Mouse (Mus musculus) lung, postnatal 14 days (tissue): ENCODE results near the gene Spats2l.

ENCODE experiments used
- DNase-seq: peaks from one replicate; pipeline ENCODE4 v3.0.0; 2021

The Spats2l gene

GRCm38 (mm10) chr1:57826245-57826644, 52.3 kb downstream of the Spats2l start:
- DNase-seq: no peak

DNA sequence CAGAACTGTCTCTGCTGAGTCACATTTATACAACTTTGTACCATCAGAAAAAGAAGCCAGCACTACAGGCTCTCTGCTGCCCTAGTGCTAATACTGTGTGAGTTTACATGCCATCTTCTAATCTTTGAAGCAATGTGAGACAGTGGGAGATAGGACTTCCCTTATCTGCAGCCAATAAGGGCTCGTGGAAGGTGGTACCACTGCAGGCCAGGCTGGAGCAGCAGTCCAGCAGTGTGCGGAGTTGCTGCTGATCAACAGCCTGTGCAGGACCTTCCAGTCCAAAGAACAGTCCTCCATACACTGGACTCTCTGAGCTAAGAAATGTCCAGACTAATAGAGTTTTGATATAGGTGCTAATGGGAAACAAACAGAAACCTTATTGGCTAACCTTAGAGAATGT, 59.2 kb downstream of the Spats2l start:
- no peak for DNase-seq

DNA sequence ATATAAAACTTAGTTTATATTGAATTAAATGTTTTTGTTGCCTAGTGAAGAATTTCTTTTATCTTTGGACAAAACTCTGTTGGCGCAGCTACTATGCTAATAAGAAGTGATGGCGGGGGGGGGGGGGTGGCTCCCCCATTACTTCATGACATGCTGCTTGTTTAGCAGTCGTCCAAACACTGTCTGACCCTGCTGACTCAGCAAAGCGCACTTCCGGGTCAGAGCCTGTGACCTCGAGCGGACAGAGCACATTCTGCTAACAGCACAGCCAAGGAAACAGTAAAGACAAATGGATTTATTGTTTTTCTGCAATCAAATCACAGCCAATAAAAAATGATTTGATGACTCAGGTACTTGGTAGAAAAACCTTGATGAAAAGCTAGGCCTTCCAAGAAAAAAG, 61.2 kb downstream of the Spats2l start:
- DNase-seq: no peak

DNA sequence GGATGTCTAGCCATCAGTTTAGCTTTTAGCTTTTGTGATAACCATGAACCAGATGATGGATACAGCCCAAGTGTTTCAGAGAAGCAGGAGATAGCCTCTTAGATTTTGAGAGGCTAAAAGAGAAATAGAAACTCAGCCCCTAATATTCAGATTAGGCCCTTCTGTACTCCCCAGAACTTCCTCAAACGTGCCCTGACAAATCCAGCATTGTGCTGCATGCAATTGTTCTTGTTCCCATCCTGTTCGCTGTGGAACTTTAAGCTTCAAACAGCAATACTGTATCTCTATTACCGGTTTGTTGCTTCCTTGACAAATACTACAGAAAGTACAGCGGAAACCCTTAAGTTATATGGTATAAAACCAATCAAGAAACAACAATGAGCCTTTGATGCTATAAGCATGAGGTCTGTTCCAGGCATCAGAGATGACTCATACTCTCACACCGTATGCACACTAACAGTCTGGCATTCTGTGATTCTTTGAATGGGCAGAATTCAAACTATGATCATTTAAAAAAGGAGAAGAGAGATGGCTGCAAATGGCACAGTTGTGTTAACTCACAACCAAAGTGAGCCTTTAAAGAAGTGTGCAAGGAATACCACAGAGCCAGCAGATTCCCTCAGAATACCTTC, 62.8 kb downstream of the Spats2l start:
- DNase-seq: no peak

DNA sequence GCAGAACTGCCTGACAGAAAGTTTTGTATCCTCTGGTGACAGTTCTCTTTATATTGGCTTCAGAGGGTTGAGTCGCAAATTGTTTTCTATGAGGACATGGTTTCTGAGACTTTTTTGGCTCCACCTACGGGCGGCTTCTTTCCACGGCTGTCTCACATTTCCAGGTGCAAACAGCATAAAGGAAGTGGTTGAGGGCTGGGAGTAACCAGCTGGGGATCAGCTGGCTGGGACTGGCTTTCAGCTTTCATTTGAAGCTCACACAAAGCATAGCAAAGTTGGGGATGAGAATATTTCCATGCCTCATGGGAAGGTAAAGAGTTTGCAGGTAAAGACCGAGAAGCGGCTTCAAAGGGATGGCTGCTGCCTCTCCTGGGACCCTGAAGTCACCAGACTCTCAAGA, 65.9 kb downstream of the Spats2l start:
- DNase-seq: no peak

- no peak for DNase-seq
These were observed 71.2 kb downstream of the Spats2l start for GRCm38 (mm10) chr1:57845054-57845722.

- no peak for DNase-seq
These were observed 73.1 kb downstream of the Spats2l start for GRCm38 (mm10) chr1:57846856-57847698.

- DNase-seq: no peak
These were observed 75.1 kb downstream of the Spats2l start for GRCm38 (mm10) chr1:57849087-57849486.

DNA sequence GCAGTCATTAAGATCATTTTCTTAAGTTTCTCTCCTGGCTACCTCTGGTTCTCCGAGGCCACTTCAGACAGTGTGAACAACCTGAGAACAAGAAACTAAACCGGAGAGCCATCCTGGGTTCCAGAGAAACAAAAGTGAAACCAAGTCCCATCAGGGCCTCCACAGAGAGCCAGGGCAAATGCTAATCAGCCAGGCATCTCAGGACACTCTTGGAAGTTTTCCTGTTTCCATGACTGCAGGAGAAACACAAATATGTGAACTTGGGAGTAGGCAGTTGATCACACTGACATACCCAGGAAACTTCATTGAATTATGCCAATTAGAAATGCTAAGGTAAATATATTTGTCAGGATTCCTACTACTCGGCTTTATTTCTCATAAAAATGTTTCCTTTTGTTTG, 76.0 kb downstream of the Spats2l start:
- DNase-seq: peak; percentile 51

DNA sequence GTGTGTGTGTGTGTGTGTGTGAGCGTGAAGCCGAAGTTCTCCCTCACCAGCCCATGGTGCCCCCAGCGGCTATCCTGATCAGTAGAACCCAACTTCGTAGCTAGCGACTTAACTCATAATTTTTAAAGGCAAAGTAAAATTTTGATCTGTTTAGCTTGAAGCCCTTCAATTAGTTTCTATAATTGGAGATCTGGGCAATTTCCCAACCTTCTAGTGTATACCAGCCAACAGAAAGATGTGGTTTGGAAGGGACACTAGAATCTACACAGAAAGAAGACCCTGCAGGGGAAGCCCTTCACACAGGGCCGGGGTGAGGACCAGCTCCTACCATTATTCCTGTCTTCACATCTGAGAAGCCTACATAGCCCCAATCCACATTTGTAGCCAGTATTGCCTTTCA, 77.9 kb downstream of the Spats2l start:
- no peak for DNase-seq

DNA sequence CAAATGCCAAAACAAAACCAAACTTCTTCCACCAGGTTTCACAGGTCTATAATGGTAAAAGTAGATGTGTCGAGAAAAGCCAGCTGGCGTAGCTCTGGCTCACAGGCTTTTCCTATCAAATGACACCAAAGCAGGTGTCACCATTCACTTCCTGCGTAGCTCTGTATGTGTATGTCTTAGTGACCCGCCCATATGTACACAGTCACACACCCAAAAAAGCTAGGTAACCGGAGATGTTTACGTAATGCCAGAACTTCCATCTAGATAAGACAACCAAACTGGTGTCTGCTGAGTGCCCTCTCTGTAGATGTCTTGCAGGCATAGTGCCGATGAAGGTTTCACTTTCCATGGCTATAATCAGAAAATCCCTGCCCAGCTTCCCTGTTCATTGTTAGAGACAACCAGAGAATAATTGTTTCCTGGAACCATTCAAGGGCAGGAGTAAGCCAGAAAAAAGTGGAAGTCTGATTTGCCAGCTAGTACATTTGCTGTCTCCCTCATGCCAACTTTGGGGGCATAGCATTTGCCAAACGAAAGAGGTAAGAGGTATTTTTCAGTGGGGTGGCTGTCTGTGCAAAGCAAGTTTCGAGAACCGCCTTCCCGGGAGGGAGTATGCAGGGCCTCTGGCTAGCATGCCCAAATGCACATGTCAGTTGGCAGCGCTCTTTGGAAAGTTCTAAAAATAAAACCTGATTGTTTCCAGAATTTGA, 78.8 kb downstream of the Spats2l start:
- peak; percentile 23 for DNase-seq

- DNase-seq: no peak
These were observed 83.8 kb downstream of the Spats2l start for GRCm38 (mm10) chr1:57857799-57858198.

DNA sequence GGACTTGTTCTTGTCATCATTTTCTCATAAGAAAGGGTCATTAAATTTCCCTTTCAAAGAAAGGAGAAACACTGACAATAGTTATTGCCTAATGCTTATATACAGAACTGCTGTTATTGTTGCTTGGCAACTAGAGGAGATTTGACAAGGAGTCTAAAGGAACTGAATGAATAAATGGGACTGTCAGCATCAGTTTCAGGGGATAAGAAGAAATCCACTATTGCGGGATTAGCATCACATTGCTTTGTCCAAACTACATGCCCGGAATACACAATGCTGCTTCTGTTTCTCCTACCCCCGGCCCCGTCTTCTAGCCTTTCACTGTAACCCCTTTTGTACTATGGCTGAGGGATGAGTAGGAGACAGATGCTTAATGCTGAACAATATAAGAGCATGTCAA, 88.1 kb downstream of the Spats2l start:
- DNase-seq: no peak

GRCm38 (mm10) chr1:57868651-57869050, 94.7 kb downstream of the Spats2l start:
- DNase-seq: peak; percentile 13

- peak; percentile 31 for DNase-seq
These were observed 98.0 kb downstream of the Spats2l start for GRCm38 (mm10) chr1:57872006-57872405.

DNA sequence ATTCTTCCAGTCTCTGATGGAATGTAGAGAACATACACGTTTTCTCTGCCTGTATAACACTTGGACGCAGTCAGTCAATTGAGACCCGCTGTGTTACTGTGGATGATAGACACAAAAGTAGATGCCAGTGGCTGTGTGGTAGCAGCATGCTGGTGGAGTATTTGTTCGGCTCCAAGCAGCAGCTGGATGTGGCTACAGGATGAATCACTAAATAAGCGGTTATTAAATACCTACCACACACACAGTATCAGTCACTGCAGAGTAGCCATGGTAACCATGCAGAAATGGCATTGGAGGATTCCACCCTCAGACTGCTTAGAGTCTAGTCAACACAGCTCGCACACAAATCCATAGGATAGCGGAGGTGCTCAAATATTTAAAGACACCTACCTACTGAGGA, 100.0 kb downstream of the Spats2l start:
- no peak for DNase-seq

DNA sequence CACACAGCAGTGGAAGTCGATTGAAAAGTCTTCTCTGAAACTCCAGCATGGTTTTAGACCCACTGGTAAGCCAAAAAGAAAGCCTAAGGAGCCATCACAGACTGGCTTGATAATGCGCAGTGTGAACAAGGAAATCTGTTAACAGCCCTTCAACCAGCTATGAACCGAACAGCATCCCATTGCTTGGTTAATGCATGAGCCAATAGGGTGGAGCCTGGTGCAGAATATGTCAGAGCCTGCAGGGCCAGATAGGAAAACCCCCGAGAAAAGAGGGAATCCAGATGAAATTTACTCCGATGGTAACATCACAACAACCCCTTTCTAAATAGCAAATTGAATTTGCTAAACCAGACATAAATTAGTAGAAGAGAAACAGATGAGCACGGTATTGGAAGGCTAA, 101.1 kb downstream of the Spats2l start:
- DNase-seq: no peak

DNA sequence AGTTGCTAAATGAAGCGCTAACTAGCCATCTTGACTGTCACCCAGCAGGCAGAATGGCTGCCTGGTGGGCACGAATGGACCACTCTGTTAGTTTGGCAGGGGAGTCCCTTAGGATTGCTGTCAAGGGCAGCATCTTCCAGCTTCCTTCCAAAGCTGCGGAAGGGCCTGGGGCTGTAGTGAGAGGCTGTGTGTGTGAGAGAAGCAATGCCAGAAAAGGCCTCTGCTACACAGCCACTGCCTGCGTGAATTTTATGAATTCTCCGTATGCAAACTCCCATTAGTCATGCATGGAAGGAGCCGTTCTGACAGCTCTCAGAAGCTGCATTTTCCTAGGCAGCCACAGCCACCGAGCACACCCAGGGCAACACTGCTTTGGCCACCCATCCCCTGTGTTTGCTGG, 101.5 kb downstream of the Spats2l start:
- DNase-seq: no peak

DNA sequence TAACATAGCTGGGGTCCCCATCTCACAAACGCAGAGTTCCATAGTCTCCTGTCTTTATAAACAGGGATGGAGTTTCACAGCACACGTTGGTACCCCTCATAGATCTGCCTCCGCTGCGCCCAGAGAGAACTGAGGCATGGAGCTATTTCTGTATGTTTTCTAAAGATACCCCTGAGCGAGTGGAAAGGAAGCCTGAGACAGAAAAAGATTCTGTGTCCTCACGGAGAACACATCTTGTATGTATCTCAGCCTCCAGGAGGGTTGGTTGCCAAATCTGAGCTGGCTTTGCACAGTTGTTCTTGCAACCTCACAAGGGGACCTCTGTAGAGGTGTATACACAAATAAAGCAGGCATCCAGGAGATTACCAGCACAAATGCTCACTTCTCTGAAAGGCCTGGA, 105.0 kb downstream of the Spats2l start:
- DNase-seq: no peak

DNA sequence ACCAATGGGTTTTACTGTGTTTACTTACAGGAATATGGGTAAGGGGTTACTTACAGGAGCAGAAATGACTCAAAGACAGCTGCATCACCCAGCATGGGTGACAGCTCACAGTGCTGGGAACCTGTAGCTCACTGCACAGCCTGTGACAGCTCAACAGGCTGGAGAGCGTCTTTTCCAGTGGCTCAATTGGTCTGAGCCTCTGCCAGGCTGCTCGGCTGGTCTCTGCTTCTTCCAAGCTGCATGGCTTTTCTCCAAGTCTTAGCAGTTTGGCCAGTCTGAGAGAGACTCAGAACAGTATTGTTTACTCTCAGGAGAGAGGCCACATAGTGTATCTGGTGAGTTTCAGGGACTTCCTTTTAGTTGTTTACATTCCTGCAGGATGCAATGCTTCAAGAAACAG, 110.9 kb downstream of the Spats2l start:
- peak; percentile 24 for DNase-seq

DNA sequence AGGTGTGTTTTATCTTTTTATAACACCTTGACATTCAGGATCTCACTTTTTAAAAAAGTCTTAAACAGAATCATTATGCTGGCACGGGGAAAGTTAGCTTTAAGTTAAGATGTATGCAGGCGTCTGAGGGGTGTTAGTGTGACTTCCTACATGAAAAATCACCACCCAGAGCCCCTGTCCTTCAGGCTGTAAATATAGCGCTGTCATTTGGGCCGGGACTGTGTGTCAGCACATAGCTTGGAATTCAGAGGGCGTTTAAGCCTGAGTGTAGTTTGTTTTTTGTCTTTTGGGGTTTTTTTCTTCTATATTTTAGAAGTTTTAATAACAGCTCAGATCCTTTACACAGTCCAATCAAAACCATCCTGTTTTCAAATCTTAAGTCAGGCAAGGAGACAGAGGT, 115.8 kb downstream of the Spats2l start:
- no peak for DNase-seq

DNA sequence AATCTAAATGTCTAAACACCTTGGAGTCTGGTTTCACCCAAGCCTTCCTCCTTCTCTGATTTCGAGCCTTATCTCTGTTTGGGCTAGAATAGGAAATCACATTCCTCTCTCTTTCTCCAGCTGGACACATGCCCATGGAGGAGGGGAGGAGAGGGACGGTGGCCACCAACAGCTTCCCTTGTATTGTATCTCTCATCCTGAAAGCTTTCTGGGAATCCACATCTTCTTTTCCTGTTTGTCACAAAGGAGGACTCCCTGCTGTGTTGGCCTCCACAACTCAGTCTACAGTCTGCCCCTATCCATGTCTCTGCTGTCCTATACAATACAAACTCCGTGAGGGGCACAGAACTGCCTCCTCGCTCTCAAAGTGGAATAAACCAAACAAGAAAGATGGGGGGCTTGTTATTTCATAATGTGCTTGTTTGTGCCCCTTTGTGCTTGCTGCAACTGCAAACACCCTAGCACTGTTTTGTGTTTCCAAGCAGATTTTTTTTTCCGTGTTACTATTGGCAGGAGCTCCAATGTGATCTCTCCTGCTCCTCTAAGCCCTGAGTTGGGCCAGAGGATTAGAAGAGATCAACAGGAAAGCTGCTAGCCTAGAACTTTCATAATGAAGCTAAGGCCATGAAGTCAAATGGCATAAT, 116.4 kb downstream of the Spats2l start:
- peak; percentile 65 for DNase-seq

DNA sequence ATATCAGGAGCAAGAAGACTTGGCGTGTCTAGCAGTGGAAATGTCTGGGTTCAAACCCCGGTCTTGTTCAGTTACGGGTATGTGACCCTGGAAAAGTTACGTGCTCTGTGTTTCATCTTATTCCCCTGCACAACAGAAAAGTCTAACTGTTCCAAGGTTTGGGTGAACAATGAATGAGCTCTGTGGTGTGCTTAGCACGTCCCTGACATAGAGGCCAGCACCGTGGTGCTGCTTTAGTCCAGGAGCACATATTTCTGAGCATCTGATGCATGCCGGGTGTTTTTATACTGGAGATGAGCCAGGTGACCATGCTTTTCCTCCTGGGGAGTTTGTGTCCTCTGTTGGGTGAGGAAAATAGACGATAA, 116.9 kb downstream of the Spats2l start:
- no peak for DNase-seq
